Mouse (Mus musculus) neural tube, embryonic 11.5 days (tissue): ENCODE data around the gene Mthfd1. TPM values are rescaled to one million over a fixed set of nuclear protein-coding genes. Genes with fewer than 3 reads are reported as not detected.
A peak's percentile ranks its signal among the peaks of the same experiment; 100 is the strongest.

Experiments
- ATAC-seq: fragments of 200-750 bp; cut with Nextera tagmentation; 2 replicates; pipeline ENCODE4 v1.8.0; 2017; ENCODE audit warnings: moderate number of reproducible peaks, mild to moderate bottlenecking, moderate TSS enrichment, moderate library complexity; ENCODE audit not compliant: insufficient read depth, low FRiP score, low TSS enrichment
- DNase-seq: peaks from one replicate; pipeline ENCODE4 v3.0.0-alpha.2; 2015; ENCODE audit warnings: low spot score
- H3K27ac ChIP-seq: fragments of 300-500 bp; sonication (generic); 2 replicates; pipeline ENCODE4 v1.5.1; 2014; ENCODE audit warnings: low read depth, mild to moderate bottlenecking, low read length
- H3K27me3 ChIP-seq: fragments of 300-500 bp; sonication (generic); 2 replicates; pipeline ENCODE4 v1.6.1; 2014; ENCODE audit warnings: mild to moderate bottlenecking, low read length, mixed read lengths; ENCODE audit not compliant: control insufficient read depth, insufficient read depth
- H3K36me3 ChIP-seq: fragments of 300-500 bp; sonication (generic); 2 replicates; pipeline ENCODE4 v1.6.1; 2014; ENCODE audit warnings: mild to moderate bottlenecking, low read length, moderate library complexity, mixed read lengths; ENCODE audit not compliant: control insufficient read depth, insufficient read depth
- H3K4me1 ChIP-seq: fragments of 300-500 bp; sonication (generic); 2 replicates; pipeline ENCODE4 v1.6.1; 2014; ENCODE audit warnings: low read length, mixed read lengths; ENCODE audit not compliant: control insufficient read depth, insufficient read depth
- H3K4me2 ChIP-seq: fragments of 300-500 bp; sonication (generic); 2 replicates; pipeline ENCODE4 v1.6.1; 2014; ENCODE audit warnings: low read depth, mild to moderate bottlenecking, moderate library complexity
- H3K4me3 ChIP-seq: fragments of 300-500 bp; sonication (generic); 2 replicates; pipeline ENCODE4 v1.5.1; 2014; ENCODE audit warnings: low read depth, low read length
- H3K9ac ChIP-seq: fragments of 300-500 bp; sonication (generic); 2 replicates; pipeline ENCODE4 v1.6.1; 2014; ENCODE audit warnings: mild to moderate bottlenecking, low read length
- H3K9me3 ChIP-seq: fragments of 300-500 bp; sonication (generic); 2 replicates; pipeline ENCODE4 v1.6.1; 2016; ENCODE audit warnings: low read length; ENCODE audit not compliant: control insufficient read depth
- WGBS: fragments of 180-500 bp; shearing (Covaris S2); extraction: QIAGEN DNeasy Blood & Tissue Kit; methylation state at CpG from one replicate; pipeline ENCODE4 v1.1.7; 2014; 5-methylcytosine and 5-hydroxymethylcytosine counted together
- polyA plus RNA-seq: library from polyadenylated mRNA; unstranded; fragments of >200 nt; fragmentation: Nextera tagmentation; extraction: Ambion mirVana; gene quantifications from 2 replicates; pipeline ENCODE4 v1.2.1, GENCODE M21; 2014

Gene Mthfd1
- polyA plus RNA-seq, 1 experiment from 2014 or later, result 60.8 TPM

GRCm38 (mm10) chr12:76282532-76283173, 27.6 kb downstream of the Mthfd1 start:
- no peaks in the 10 kb centered on the region for H3K36me3 ChIP-seq
- H3K27me3 ChIP-seq, result no peaks in the 10 kb centered on the region
- no peak overlapping the region for H3K27ac ChIP-seq
- ATAC-seq (no peak), DNase-seq (no peak)
- no peaks in the 10 kb centered on the region for H3K4me1 ChIP-seq
- no peak overlapping the region for H3K4me2 ChIP-seq
- H3K9ac ChIP-seq, result no peak overlapping the region
- no peaks in the 10 kb centered on the region for H3K9me3 ChIP-seq
- no peak overlapping the region for H3K4me3 ChIP-seq
- WGBS, result 96% methylated on average over 17 of the region's 17 CpGs

DNA sequence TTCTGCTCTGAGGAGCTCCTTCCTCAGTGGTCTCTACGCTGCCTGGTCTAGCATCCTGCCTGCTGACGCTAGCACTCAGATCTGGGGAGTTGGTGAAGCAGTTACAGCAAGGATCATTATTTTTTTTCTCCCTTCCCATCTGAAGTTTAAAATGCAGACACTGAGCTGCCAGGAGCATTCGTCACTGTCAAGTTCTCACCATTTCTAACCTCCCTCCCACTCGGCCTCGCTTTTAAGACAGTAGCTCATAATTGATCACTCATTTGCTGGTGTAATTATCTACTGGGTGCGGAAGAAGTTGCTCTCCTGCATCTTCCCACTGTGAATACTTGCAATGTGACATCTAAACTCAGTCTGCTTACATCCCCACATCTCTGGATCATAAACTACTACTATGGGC, 30.3 kb downstream of the Mthfd1 start:
- no peak overlapping the region for H3K4me3 ChIP-seq
- H3K27me3 ChIP-seq, result no peaks in the 10 kb centered on the region
- WGBS, result 80% methylated on average over 6 of the region's 6 CpGs
- ATAC-seq (no peak), DNase-seq (no peak)
- H3K4me1 ChIP-seq, result no peaks in the 10 kb centered on the region
- H3K27ac ChIP-seq, result no peak overlapping the region
- H3K36me3 ChIP-seq, result no peaks in the 10 kb centered on the region
- no peaks in the 10 kb centered on the region for H3K9me3 ChIP-seq
- no peak overlapping the region for H3K4me2 ChIP-seq
- H3K9ac ChIP-seq, result no peak overlapping the region

DNA sequence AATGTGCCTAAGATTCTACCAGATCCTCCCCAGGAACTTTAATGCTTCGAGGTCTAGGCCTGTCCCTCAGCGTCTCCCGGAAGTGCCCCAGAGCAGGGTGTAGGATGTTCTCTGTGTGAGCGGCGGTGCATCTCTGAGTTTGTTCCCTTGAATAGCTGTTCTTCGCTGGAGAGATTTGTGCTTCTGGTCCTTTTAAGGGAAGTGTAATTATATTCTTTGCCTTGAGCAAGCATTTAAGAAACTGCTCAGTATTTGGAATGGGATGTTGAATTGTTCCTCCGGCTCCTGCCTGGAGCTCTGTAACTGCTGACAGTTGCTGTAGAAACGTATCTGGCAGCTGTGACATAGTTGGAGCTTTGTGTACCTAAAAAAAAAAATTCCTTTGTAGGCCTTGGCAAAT, 32.9 kb downstream of the Mthfd1 start:
- WGBS, result 56% methylated on average over 8 of the region's 8 CpGs
- ATAC-seq (no peak), DNase-seq (no peak)
- no peak overlapping the region; the same call in 1 of the 2 replicates for H3K27ac ChIP-seq
- no peaks in the 10 kb centered on the region for H3K9me3 ChIP-seq
- H3K27me3 ChIP-seq, result no peaks in the 10 kb centered on the region
- H3K4me1 ChIP-seq, result no peaks in the 10 kb centered on the region
- no peak overlapping the region for H3K4me3 ChIP-seq
- H3K4me2 ChIP-seq, result no peak overlapping the region
- H3K36me3 ChIP-seq, result no peaks in the 10 kb centered on the region
- no peak overlapping the region for H3K9ac ChIP-seq

DNA sequence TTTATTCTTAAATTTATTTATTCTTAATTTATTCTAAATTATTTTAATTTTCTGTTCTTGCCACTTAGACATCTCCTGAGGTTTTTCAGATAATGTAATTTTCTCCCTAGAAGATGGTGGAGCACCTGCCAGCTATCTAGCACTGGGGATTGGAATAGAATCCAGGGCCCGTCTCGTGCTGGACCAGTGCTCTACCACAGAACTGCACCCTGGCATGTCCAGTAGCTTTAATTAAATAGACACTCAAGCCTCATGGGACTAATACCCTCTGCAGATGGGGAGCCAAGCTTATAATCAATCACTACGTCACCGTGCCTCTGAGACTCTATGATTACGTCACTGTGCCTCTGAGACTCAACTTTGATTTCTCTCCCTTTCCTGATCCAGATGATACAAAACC, 33.4 kb downstream of the Mthfd1 start:
- Histone ChIP-seq H3K36me3 (no peaks in the 10 kb centered on the region), H3K4me1 (no peaks in the 10 kb centered on the region), H3K4me2 (no peak overlapping the region), H3K4me3 (no peak overlapping the region), H3K27me3 (no peaks in the 10 kb centered on the region), H3K9me3 (no peaks in the 10 kb centered on the region), H3K27ac (no peak overlapping the region), H3K9ac (no peak overlapping the region)
- DNase-seq (no peak), ATAC-seq (peak; percentile 63; the same call in 1 of the 2 replicates)
- WGBS, result 68% methylated on average over 5 of the region's 5 CpGs

- no peak for DNase-seq
- Histone ChIP-seq H3K9me3 (no peaks in the 10 kb centered on the region), H3K9ac (no peak overlapping the region), H3K4me3 (no peak overlapping the region), H3K27ac (no peak overlapping the region), H3K36me3 (no peaks in the 10 kb centered on the region), H3K4me2 (no peak overlapping the region), H3K4me1 (no peaks in the 10 kb centered on the region), H3K27me3 (no peaks in the 10 kb centered on the region)
- no peak for ATAC-seq
- WGBS, result 96% methylated on average over 12 of the region's 12 CpGs
These were observed 34.3 kb downstream of the Mthfd1 start for GRCm38 (mm10) chr12:76289428-76289827.

- Histone ChIP-seq H3K36me3 (no peaks in the 10 kb centered on the region), H3K9ac (no peak overlapping the region), H3K4me3 (no peak overlapping the region), H3K27ac (no peak overlapping the region), H3K4me2 (no peak overlapping the region), H3K9me3 (no peaks in the 10 kb centered on the region), H3K27me3 (no peaks in the 10 kb centered on the region), H3K4me1 (no peaks in the 10 kb centered on the region)
- WGBS, result 92% methylated on average over 2 of the region's 2 CpGs
- DNase-seq (no peak), ATAC-seq (no peak)
These were observed 35.2 kb downstream of the Mthfd1 start for GRCm38 (mm10) chr12:76290271-76290670.

- WGBS, result 67% methylated on average over 7 of the region's 7 CpGs
These were observed 38.1 kb downstream of the Mthfd1 start for GRCm38 (mm10) chr12:76293192-76293591.

DNA sequence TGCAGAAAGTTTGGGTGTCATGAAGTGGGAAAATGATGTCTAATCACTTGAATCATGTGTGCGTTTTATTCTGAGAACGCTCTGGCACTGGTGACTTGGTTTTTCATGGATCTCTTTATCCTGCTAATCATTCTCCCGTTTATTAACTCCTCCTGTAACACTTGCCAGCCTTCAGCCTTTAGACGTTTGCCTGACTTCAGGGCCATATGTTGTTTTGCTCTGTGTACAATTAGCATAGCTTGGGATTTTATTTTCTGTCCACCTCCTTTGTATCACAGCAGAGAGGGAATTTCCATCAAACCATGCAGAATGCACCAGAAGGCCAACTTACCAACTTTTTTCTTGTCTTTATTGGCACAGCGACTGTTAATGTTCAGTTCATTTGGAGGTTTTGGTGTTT, 42.7 kb downstream of the Mthfd1 start:
- 87% methylated on average over 5 of the region's 5 CpGs for WGBS
- no peak for ATAC-seq

More at GRCm38 (mm10) chr12:76293192-76293591, 38.1 kb downstream of the Mthfd1 start:
- Histone ChIP-seq H3K9ac (no peak overlapping the region), H3K4me1 (no peaks in the 10 kb centered on the region), H3K4me2 (no peak overlapping the region), H3K27ac (no peak overlapping the region), H3K36me3 (no peaks in the 10 kb centered on the region), H3K27me3 (no peaks in the 10 kb centered on the region), H3K9me3 (no peaks in the 10 kb centered on the region), H3K4me3 (no peak overlapping the region)
- ATAC-seq (no peak), DNase-seq (peak; percentile 61)

GRCm38 (mm10) chr12:76299361-76299906, 44.3 kb downstream of the Mthfd1 start:
- Histone ChIP-seq H3K36me3 (0 out of 2 replicates have a peak, but pooled peaks cover 2% of the 10 kb centered on the region), H3K27ac (no peak overlapping the region), H3K27me3 (no peaks in the 10 kb centered on the region), H3K4me1 (no peaks in the 10 kb centered on the region), H3K9ac (no peak overlapping the region), H3K4me2 (no peak overlapping the region), H3K9me3 (no peaks in the 10 kb centered on the region), H3K4me3 (no peak overlapping the region)
- no peak for DNase-seq
- WGBS, result 94% methylated on average over 9 of the region's 9 CpGs
- ATAC-seq, result no peak

More for the DNA sequence above, 42.7 kb downstream of the Mthfd1 start:
- Histone ChIP-seq H3K27ac (no peak overlapping the region), H3K36me3 (0 out of 2 replicates have a peak, but pooled peaks cover 2% of the 10 kb centered on the region), H3K4me1 (no peaks in the 10 kb centered on the region), H3K9me3 (no peaks in the 10 kb centered on the region), H3K27me3 (no peaks in the 10 kb centered on the region), H3K4me3 (no peak overlapping the region), H3K4me2 (no peak overlapping the region), H3K9ac (no peak overlapping the region)
- DNase-seq, result no peak
